Mouse (Mus musculus): ENCODE measurements around the gene Vstm2a. TPM values are rescaled to one million over a fixed set of nuclear protein-coding genes. Genes with fewer than 3 reads are reported as not detected.

Gene Vstm2a
- polyA plus RNA-seq (2017; shearing (Covaris generic)), result not detected

DNA sequence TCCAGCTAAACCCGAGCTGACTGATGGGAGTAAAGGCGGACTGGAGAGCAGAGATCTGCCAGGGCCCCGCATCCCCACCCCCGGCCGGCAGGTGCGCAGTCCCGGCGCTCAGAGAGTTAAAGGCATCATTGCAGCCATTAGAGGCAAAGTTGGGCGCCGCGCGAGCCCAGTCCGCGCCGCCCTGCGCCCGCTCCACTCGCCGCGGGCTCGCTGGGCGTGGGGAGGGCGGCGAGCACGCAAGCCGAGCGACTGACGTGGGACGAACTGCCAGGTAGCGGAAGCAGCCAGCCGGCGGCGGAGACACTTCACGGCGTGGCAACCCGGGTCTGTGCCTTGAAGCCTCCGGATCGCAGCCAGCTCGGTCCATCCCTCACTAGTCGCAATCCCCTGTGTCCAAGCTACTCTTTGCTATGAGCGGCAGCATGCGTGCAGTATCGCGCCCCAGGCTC, at the start of gene Vstm2a:
Vstm2a (plus strand) TSS at position 252 of the 449 bp plus-strand sequence.

Measured in activated CD4-positive, CD25-positive, alpha-beta regulatory T cell, adult 9 weeks (primary cell).